Mouse (Mus musculus) C2C12 (cell line): ENCODE data around the gene Dirc2. TPM values are rescaled to one million over a fixed set of nuclear protein-coding genes. Genes with fewer than 3 reads are reported as not detected.

Experiments used
- H3K27me3 ChIP-seq: one replicate; pipeline ENCODE4 v1.6.1; 2011; ENCODE audit not compliant: control insufficient read depth, insufficient read depth, insufficient read length
- H3K36me3 ChIP-seq: one replicate; pipeline ENCODE4 v1.6.1; 2011; ENCODE audit not compliant: control insufficient read depth, insufficient read depth
- H3K4me3 ChIP-seq: one replicate; pipeline ENCODE4 v1.5.1; 2011; ENCODE audit warnings: mild to moderate bottlenecking, control low read depth; ENCODE audit not compliant: poor library complexity, insufficient read depth, severe bottlenecking
- H3K79me2 ChIP-seq: one replicate; pipeline ENCODE4 v1.6.1; 2011; ENCODE audit not compliant: control insufficient read depth, insufficient read depth
- H3K79me3 ChIP-seq: one replicate; pipeline ENCODE4 v1.6.1; 2011; ENCODE audit warnings: low read depth, control low read depth
- H3ac ChIP-seq: one replicate; pipeline ENCODE3; 2011; ENCODE audit warnings: low read depth; ENCODE audit not compliant: control insufficient read depth, insufficient read length
- CEBPB ChIP-seq: IDR thresholded peaks from one replicate; pipeline ENCODE4 v1.6.1; 2011; ENCODE audit warnings: low read depth, mild to moderate bottlenecking, control low read depth, moderate library complexity
- CTCF ChIP-seq: IDR thresholded peaks from one replicate; pipeline ENCODE4 v1.5.1; 2011; ENCODE audit not compliant: control insufficient read depth, insufficient read depth, insufficient read length
- FOSL1 ChIP-seq: IDR thresholded peaks from one replicate; pipeline ENCODE4 v1.8.0; 2011; ENCODE audit warnings: mild to moderate bottlenecking, low read length; ENCODE audit not compliant: poor library complexity, insufficient read depth, severe bottlenecking
- MAX ChIP-seq: IDR thresholded peaks from one replicate; pipeline ENCODE4 v1.6.1; 2011; ENCODE audit warnings: mild to moderate bottlenecking, control low read depth
- MYOD1 ChIP-seq: IDR thresholded peaks from one replicate; pipeline ENCODE4 v1.6.1; 2011; ENCODE audit warnings: low read depth; ENCODE audit not compliant: control insufficient read depth, insufficient read length
- MYOG ChIP-seq: IDR thresholded peaks from one replicate; pipeline ENCODE4 v1.6.1; 2011; ENCODE audit not compliant: control insufficient read depth, insufficient read length; ENCODE audit errors: extremely low read depth
- USF1 ChIP-seq: IDR thresholded peaks from one replicate; pipeline ENCODE4 v1.6.1; 2011; ENCODE audit warnings: low read depth, mild to moderate bottlenecking, control low read depth, moderate library complexity
- polyA plus RNA-seq: library from polyadenylated mRNA; unstranded; fragments of >200 nt; fragmentation: generic; extraction: Trizol; gene quantifications from one replicate; pipeline ENCODE4 v1.2.1, GENCODE M21; 2012; ENCODE audit warnings: missing spikeins

The Dirc2 gene
- polyA plus RNA-seq, 1 experiment: 11.7 TPM

DNA sequence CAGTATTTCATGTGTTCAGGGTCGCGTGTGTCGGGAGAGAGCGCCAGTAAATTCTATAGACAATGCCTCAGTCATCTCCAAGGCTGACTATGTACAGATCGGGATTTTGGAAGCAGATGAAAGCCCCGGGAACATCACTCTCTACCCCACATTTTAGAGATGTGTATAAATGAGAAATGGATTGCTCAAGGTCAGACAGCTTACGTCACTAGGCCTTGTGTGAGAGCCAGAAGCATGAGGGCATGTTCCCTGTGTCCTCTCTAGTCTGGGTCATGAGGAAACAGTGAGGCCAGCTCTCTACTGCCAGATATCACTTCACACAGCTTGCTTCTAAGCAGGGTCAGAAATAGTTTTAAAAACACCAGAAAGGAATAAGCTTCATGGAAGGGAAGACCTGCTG, 77.5 kb downstream of the Dirc2 start:
- H3K79me2 ChIP-seq: no peaks in the 10 kb centered on the region
- no peak overlapping the region for H3ac ChIP-seq
- H3K4me3 ChIP-seq: no peak overlapping the region
- TF ChIP-seq MYOD1 (no peak), MYOG (no peak), CEBPB (no peak), CTCF (no peak), USF1 (no peak), MAX (no peak), FOSL1 (no peak)
- H3K79me3 ChIP-seq: no peaks in the 10 kb centered on the region
- peaks cover 3% of the 10 kb centered on the region for H3K27me3 ChIP-seq
- H3K36me3 ChIP-seq: no peaks in the 10 kb centered on the region

DNA sequence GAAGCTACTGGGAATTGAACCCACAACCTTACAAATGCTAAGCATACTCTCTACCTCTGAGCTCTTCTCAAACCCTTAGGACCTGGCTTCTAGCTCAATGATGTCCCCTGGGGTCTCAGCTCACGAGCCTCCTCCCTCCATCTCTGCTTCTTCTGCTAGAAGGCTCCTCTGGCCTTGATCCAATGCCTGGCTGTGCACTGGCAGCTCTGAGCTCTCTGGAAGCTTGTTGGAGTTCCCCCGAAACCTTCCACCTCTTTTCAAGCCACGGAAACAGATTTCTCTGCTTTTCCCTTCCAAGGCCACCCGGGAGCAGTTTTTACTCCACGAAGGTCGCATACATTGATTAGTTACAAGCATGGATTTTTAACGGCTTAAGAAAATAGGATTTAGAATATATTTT, 82.7 kb downstream of the Dirc2 start:
- TF ChIP-seq CTCF (no peak), CEBPB (no peak), MAX (no peak)
- no peaks in the 10 kb centered on the region for H3K79me3 ChIP-seq
- no peaks in the 10 kb centered on the region for H3K36me3 ChIP-seq
- no peaks in the 10 kb centered on the region for H3K79me2 ChIP-seq
- no peak overlapping the region for H3K4me3 ChIP-seq
- peaks cover 5% of the 10 kb centered on the region for H3K27me3 ChIP-seq
- H3ac ChIP-seq: no peak overlapping the region

DNA sequence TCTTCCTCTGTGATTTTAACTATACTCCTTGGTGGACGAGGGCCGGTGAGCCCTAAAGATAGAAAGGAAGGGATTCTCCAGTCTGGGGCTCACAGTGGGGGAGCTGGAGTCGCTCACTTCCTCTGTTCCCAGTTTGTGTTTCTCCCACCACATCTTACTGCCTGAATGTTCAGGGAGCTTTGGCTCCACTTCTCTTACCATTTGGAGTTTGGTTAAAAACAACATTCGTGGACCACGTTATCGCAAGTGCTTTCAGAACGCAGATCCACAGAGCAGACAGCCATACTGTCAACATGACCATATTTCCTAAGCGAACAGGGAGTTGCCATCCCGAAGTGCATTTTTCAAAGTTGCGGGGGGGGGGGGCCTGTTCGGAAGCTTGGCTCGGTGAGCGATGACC, 84.1 kb downstream of the Dirc2 start:
- Histone ChIP-seq H3K36me3 (no peaks in the 10 kb centered on the region), H3K79me2 (no peaks in the 10 kb centered on the region), H3K27me3 (peaks cover 7% of the 10 kb centered on the region), H3K79me3 (no peaks in the 10 kb centered on the region), H3ac (no peak overlapping the region), H3K4me3 (no peak overlapping the region)
- TF ChIP-seq CTCF: no peak
- TF ChIP-seq USF1: no peak
- no peak for TF ChIP-seq MYOD1
- TF ChIP-seq FOSL1: no peak
- TF ChIP-seq CEBPB: no peak
- no peak for TF ChIP-seq MAX
- no peak for TF ChIP-seq MYOG

DNA sequence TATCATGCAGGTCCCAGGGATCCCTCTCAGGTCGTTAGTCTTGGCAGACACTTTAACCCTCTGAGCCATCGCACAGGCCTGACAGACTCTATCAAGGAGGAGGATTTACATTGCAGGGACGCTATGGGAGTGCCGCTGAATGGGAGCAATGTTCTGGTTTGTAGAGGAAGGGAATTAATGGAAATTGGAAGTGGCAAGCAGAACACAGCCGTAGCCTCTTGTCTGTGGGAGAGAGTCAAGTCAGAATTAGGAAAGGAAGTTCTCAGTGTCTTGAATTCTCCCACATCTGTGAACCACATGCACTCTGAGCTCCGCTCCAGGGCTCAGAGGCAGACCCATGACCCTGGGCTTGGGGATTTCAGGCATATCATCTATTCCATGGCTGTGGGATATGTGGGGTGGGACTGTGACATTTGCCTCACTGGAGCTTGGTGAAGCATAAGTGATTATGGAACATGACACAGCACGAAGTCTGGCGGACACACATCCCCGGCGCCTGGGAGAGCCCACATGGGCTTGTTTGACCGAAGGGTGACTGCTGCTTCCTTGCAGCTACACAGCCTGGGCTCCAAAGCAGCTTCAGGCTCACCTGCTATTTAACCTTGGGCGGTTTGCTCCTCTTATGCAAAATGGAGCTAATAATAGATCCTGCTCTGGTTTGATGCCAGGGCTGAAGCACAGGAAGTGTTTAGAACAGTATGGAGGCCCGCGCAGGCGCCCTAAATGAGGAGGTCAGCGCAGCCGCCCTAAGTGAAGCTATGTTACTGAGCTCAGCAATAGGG, 87.6 kb downstream of the Dirc2 start:
- no peak overlapping the region for H3ac ChIP-seq
- TF ChIP-seq FOSL1 (no peak), CTCF (no peak), MAX (no peak), MYOD1 (no peak), MYOG (no peak), CEBPB (no peak), USF1 (no peak)
- H3K79me2 ChIP-seq: no peaks in the 10 kb centered on the region
- no peak overlapping the region for H3K4me3 ChIP-seq
- peaks cover 4% of the 10 kb centered on the region for H3K27me3 ChIP-seq
- H3K79me3 ChIP-seq: no peaks in the 10 kb centered on the region
- H3K36me3 ChIP-seq: no peaks in the 10 kb centered on the region

DNA sequence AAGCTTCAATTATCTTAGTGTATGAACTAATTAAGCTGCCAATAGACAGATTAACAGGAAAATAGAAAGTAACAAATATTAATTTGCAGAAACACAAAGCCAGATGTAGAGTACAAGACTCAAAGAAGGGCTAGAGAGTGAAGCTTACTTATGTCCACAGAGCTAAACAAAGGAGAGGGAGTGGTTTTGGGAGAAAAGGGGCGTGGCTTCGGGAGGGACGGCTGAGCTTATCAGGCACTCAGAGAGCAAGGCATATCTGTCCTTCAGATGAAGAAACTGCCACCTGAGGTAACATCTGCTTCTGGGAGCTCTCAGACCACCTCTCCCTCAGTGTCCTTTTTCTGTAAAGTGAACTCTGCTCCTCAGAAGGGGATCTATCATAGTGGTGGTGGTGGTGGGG, 90.7 kb downstream of the Dirc2 start:
- no peaks in the 10 kb centered on the region for H3K36me3 ChIP-seq
- H3K4me3 ChIP-seq: no peak overlapping the region
- TF ChIP-seq CTCF (no peak), MYOG (no peak), USF1 (no peak), CEBPB (no peak), FOSL1 (no peak), MYOD1 (no peak), MAX (no peak)
- H3K79me2 ChIP-seq: no peaks in the 10 kb centered on the region
- no peak overlapping the region for H3ac ChIP-seq
- peaks cover 4% of the 10 kb centered on the region for H3K27me3 ChIP-seq
- H3K79me3 ChIP-seq: no peaks in the 10 kb centered on the region

DNA sequence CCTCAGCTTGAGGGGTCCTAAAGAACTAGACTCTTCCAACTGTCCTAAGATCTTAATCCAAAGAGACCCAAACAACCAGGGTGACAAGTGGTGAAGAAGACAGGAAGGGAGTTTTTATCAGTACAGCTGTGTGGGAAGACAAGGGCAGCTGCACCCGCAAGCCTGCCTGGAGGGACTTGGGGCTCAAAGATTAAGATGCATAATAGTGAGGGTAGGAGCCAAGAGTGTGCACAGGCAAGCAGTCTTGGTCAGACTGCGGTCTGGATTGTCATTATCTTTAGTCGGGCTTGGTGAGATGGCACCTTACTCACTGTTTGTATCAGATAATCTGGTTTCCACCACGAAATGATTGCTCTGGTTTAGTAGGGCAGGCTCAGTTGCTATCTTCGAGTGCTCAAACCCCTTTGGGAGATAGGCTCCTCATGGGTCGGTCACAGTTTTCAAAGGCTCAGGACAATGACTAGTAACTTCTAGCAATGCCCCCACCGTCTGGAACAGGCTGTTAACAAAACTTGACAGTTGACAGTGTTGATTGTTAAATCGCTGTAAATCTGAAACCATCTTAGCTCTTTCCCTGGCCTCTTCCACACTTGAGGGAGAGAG, 91.5 kb downstream of the Dirc2 start:
- H3ac ChIP-seq: no peak overlapping the region
- no peak for TF ChIP-seq MYOD1
- no peak for TF ChIP-seq FOSL1
- no peak for TF ChIP-seq CTCF
- TF ChIP-seq MYOG: no peak
- no peak for TF ChIP-seq USF1
- no peak for TF ChIP-seq MAX
- TF ChIP-seq CEBPB: no peak
- no peak overlapping the region for H3K4me3 ChIP-seq
- H3K36me3 ChIP-seq: no peaks in the 10 kb centered on the region
- H3K27me3 ChIP-seq: peaks cover 4% of the 10 kb centered on the region
- H3K79me2 ChIP-seq: no peaks in the 10 kb centered on the region
- H3K79me3 ChIP-seq: no peaks in the 10 kb centered on the region
